Mouse (Mus musculus) intestine, postnatal 0 days (tissue): ENCODE data around the gene Grik4. TPM values are rescaled to one million over a fixed set of nuclear protein-coding genes. Genes with fewer than 3 reads are reported as not detected.

Source experiments
- ATAC-seq: fragments of 200-750 bp; cut with Nextera tagmentation; 2 replicates; pipeline ENCODE4 v1.8.0; 2017; ENCODE audit warnings: mild to moderate bottlenecking, moderate TSS enrichment, moderate library complexity
- H3K27ac ChIP-seq: fragments of 300-500 bp; sonication (generic); 2 replicates; pipeline ENCODE4 v1.5.1; 2014; ENCODE audit warnings: mild to moderate bottlenecking, low read depth, low read length, moderate library complexity
- H3K27me3 ChIP-seq: fragments of 300-500 bp; sonication (generic); replicated peaks from 2 replicates; pipeline ENCODE4 v1.6.1; 2014; ENCODE audit warnings: low read length, mixed read lengths; ENCODE audit not compliant: control insufficient read depth, insufficient read depth
- H3K36me3 ChIP-seq: fragments of 300-500 bp; sonication (generic); 2 replicates; pipeline ENCODE4 v1.6.1; 2014; ENCODE audit warnings: mild to moderate bottlenecking, moderate library complexity; ENCODE audit not compliant: control insufficient read depth, insufficient read depth
- H3K4me1 ChIP-seq: fragments of 300-500 bp; sonication (generic); replicated peaks from 2 replicates; pipeline ENCODE4 v1.6.1; 2014; ENCODE audit warnings: antibody characterized with exemption, low read length, mixed read lengths; ENCODE audit not compliant: control insufficient read depth, insufficient read depth
- H3K4me2 ChIP-seq: fragments of 300-500 bp; sonication (generic); replicated peaks from 2 replicates; pipeline ENCODE4 v1.6.1; 2014; ENCODE audit warnings: low read depth, mild to moderate bottlenecking, moderate library complexity
- H3K4me3 ChIP-seq: fragments of 300-500 bp; sonication (generic); 2 replicates; pipeline ENCODE4 v1.5.1; 2014; ENCODE audit warnings: low read depth, low read length
- H3K9ac ChIP-seq: fragments of 300-500 bp; sonication (generic); 2 replicates; pipeline ENCODE4 v1.6.1; 2014; ENCODE audit warnings: mild to moderate bottlenecking, low read depth, low read length
- H3K9me3 ChIP-seq: fragments of 300-500 bp; sonication (generic); 2 replicates; pipeline ENCODE4 v1.6.1; 2016; ENCODE audit warnings: mixed run types; ENCODE audit not compliant: control insufficient read depth
- CTCF ChIP-seq: sonication (generic); IDR thresholded peaks from 2 replicates; pipeline ENCODE4 v1.5.1; 2016; ENCODE audit warnings: low read depth, mild to moderate bottlenecking, control low read depth, antibody characterized with exemption, moderate library complexity
- WGBS: fragments of 180-500 bp; shearing (Covaris S2); extraction: QIAGEN DNeasy Blood & Tissue Kit; methylation state at CpG from one replicate; pipeline ENCODE4 v1.1.7; 2014; 5-methylcytosine and 5-hydroxymethylcytosine counted together
- polyA plus RNA-seq: library from polyadenylated mRNA; unstranded; fragments of >200 nt; fragmentation: Nextera tagmentation; extraction: Ambion mirVana; gene quantifications from 2 replicates; pipeline ENCODE4 v1.2.1, GENCODE M21; 2015

Gene Grik4
- polyA plus RNA-seq, 1 experiment from 2014 or later: 0.68 TPM

- Histone ChIP-seq H3K9ac (no peak overlapping the region), H3K9me3 (no peaks in the 10 kb centered on the region), H3K36me3 (no peaks in the 10 kb centered on the region), H3K27me3 (no peaks in the 10 kb centered on the region), H3K4me2 (no peak overlapping the region), H3K4me3 (no peak overlapping the region), H3K4me1 (no peaks in the 10 kb centered on the region), H3K27ac (no peak overlapping the region)
- TF ChIP-seq CTCF: no peak
- WGBS: 76% methylated on average over 7 of the region's 7 CpGs
- ATAC-seq: no peak
These were observed 238.4 kb downstream of the Grik4 start for GRCm38 (mm10) chr9:42705848-42706247.

GRCm38 (mm10) chr9:42703191-42703854, 241.0 kb downstream of the Grik4 start:
- WGBS: 48% methylated on average over 8 of the region's 8 CpGs
- Histone ChIP-seq H3K9ac (no peak overlapping the region), H3K27ac (no peak overlapping the region), H3K4me1 (no peaks in the 10 kb centered on the region), H3K9me3 (no peaks in the 10 kb centered on the region), H3K4me3 (no peak overlapping the region), H3K4me2 (no peak overlapping the region), H3K36me3 (no peaks in the 10 kb centered on the region), H3K27me3 (no peaks in the 10 kb centered on the region)
- TF ChIP-seq CTCF: no peak
- ATAC-seq: no peak

GRCm38 (mm10) chr9:42702231-42703132, 241.8 kb downstream of the Grik4 start:
- Histone ChIP-seq H3K27me3 (no peaks in the 10 kb centered on the region), H3K4me3 (no peak overlapping the region), H3K9ac (no peak overlapping the region), H3K27ac (no peak overlapping the region), H3K4me1 (no peaks in the 10 kb centered on the region), H3K9me3 (no peaks in the 10 kb centered on the region), H3K36me3 (no peaks in the 10 kb centered on the region), H3K4me2 (no peak overlapping the region)
- TF ChIP-seq CTCF: no peak
- WGBS: 83% methylated on average over 11 of the region's 11 CpGs
- no peak for ATAC-seq

- Histone ChIP-seq H3K4me3 (no peak overlapping the region), H3K27ac (no peak overlapping the region), H3K4me1 (no peaks in the 10 kb centered on the region), H3K4me2 (no peak overlapping the region), H3K9ac (no peak overlapping the region), H3K9me3 (no peaks in the 10 kb centered on the region), H3K27me3 (no peaks in the 10 kb centered on the region), H3K36me3 (no peaks in the 10 kb centered on the region)
- TF ChIP-seq CTCF: no peak
- ATAC-seq: no peak
- WGBS: 71% methylated on average over 5 of the region's 5 CpGs
These were observed 242.6 kb downstream of the Grik4 start for GRCm38 (mm10) chr9:42701729-42702128.

- Histone ChIP-seq H3K9ac (no peak overlapping the region), H3K4me2 (no peak overlapping the region), H3K27me3 (no peaks in the 10 kb centered on the region), H3K9me3 (no peaks in the 10 kb centered on the region), H3K4me3 (no peak overlapping the region), H3K27ac (no peak overlapping the region), H3K36me3 (no peaks in the 10 kb centered on the region), H3K4me1 (no peaks in the 10 kb centered on the region)
- WGBS: 88% methylated on average over 8 of the region's 8 CpGs
- TF ChIP-seq CTCF: no peak
- no peak for ATAC-seq
These were observed 251.3 kb downstream of the Grik4 start for GRCm38 (mm10) chr9:42693024-42693423.

GRCm38 (mm10) chr9:42688143-42688542, 256.1 kb downstream of the Grik4 start:
- TF ChIP-seq CTCF: peak; percentile 92
- 36% methylated on average over 4 of the region's 4 CpGs for WGBS

More at GRCm38 (mm10) chr9:42688143-42688542, 256.1 kb downstream of the Grik4 start:
- ATAC-seq: no peak
- Histone ChIP-seq H3K4me2 (no peak overlapping the region), H3K4me3 (no peak overlapping the region), H3K27me3 (no peaks in the 10 kb centered on the region), H3K9me3 (no peaks in the 10 kb centered on the region), H3K27ac (no peak overlapping the region), H3K36me3 (no peaks in the 10 kb centered on the region), H3K4me1 (no peaks in the 10 kb centered on the region), H3K9ac (no peak overlapping the region)
